Mouse (Mus musculus) liver, embryonic 14.5 days (tissue): ENCODE results near the gene Tapt1.

Source experiments
- CTCF ChIP-seq: IDR thresholded peaks from 2 replicates; pipeline ENCODE4 v1.5.1; 2016; ENCODE audit warnings: antibody characterized with exemption, low read depth, control low read depth
- EP300 ChIP-seq: IDR thresholded peaks from 2 replicates; pipeline ENCODE4 v1.6.1; 2016; ENCODE audit warnings: antibody characterized with exemption, low read depth

GRCm38 (mm10) chr5:44187370-44187769 is 39.1 kb downstream of the Tapt1 start:
- TF ChIP-seq CTCF = no peak
- TF ChIP-seq EP300 = no peak
